Mouse (Mus musculus): Measurements from ENCODE around the gene Zdhhc7. TPM values are rescaled to one million over a fixed set of nuclear protein-coding genes. Genes with fewer than 3 reads are reported as not detected.

The Zdhhc7 gene
- total RNA-seq, 2 experiments from 2014 or later, result 31.0 to 36.0 TPM

DNA sequence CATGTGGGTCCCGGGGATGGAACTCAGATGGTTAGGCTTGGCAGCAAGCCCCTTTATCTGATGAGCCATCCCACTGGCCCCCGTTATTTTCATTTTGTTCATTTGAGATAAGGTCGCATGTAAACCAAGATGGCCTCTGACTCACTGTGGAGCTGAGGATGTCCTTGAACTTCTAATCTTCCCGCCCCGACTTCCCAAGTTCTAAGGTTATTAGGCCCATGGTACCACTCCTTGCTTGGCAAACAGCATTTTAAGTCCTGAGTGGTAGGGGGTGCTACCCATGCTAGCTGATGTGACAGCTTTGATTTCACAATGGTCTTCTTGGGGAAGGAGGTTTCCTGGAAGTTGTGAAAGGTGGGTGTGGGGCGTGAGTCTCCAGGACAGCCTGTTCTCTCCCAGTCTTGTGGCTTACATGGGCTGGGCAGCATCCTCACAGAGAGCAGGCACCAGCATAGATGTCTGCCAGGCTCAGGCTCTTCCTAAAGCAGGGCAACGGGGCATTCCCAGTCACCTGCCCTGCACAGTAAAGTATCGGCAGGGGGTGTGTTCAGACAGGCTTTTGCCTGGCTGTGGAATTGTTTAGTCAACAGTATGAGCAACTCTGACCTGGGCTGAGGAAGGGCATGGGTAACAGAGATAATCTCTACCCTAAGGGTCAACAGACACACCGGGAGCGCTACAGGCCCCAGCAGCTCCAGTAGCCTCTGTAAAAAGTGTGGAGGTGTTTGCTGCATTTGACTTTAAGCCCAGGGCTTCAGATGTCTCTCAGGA, 58.6 kb downstream of the Zdhhc7 start:
- no peak for DNase-seq (ENCODE audit: low spot score in 2 of 2)
- intact Hi-C loops (cut with DNase I), result no loop called here

DNA sequence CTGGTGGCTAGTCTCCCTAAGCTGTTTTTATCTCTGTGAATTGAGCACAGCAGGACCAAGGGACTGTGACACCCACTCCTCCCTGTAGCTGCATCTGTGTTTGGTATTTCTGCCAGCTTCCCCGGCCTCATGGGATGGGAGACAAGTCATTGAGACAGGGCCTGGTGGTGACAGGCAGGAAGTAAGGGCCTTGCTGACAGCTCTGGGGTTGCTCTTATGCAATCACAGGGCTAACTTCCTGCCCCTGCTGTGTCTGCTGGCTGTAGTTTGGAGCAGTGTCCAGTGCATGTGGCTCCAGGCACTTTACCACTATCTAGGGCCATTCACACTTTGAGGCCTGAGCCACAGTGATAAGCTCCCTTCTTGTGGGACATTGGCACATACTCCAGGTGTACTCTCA, 60.4 kb downstream of the Zdhhc7 start:
- peak; percentile 26 to 50 for DNase-seq (ENCODE audit: low spot score in 2 of 2)
- intact Hi-C loops (cut with DNase I), result no loop called here

DNA sequence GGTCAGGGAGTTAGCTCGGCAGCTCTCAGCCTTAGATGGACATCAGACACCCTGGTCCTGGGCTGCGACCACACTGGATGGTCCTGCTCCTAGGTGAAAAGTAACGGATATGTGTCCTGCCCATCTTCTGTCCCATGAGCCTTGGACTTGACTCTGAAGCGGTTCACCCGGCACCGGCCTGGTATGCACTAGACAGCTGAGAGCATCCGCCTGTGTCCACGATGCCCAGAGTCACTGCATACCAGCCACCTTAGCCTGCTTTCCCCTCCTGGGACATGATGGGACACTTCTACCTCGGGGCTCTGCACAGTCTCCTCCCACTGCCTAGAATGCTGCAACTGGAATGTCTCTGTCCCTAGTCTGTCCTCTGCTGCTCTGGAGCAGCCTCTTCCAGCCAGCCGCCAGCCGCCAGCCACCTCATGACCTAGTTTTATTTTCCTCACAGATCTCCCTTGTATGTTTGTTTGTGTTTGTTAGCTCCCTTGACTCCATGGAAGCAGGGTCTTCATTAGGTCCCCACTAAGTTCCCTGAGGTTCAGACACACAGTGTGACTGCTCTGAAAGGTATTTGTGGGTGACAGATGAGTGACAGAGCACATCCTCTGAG, 61.9 kb downstream of the Zdhhc7 start:
- DNase-seq (ENCODE audit: low spot score in 2 of 2), result no peak
- intact Hi-C loops (cut with DNase I), result no loop called here

GRCm38 (mm10) chr8:120038741-120039140, 62.5 kb downstream of the Zdhhc7 start:
- intact Hi-C loops (cut with DNase I), result no loop called here
- DNase-seq (ENCODE audit: low spot score in 2 of 2), result no peak

GRCm38 (mm10) chr8:120037611-120038010, 63.7 kb downstream of the Zdhhc7 start:
- intact Hi-C loops (cut with DNase I), result no loop called here
- DNase-seq (ENCODE audit: low spot score in 2 of 2), result no peak

- DNase-seq (ENCODE audit: low spot score in 2 of 2), result no peak
- intact Hi-C loops (cut with DNase I), result no loop called here
Observed at GRCm38 (mm10) chr8:120037199-120037598, 64.1 kb downstream of the Zdhhc7 start.

- no peak for DNase-seq (ENCODE audit: low spot score in 2 of 2)
- intact Hi-C loops (cut with DNase I), result no loop called here
Observed at GRCm38 (mm10) chr8:120036578-120036977, 64.7 kb downstream of the Zdhhc7 start.

DNA sequence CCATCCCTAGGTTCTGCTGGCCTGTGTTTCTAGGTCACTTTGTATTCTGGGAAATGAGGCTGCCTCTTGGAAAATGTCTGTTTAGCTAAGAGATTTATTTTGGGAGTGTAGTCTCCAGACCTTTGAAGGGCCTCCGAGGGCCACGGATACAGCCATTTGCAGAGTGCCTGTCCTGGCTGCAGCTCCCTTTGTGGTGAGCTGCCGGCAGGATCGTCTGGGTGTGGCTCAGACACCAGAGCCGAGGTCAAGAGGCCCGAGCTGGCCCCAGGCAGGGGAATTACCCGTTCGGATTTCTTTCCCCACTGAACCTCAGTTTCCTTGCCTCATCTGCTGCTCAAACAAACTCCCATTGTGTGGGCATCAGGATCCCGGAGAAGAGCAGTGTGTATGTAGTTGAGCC, 65.2 kb downstream of the Zdhhc7 start:
- intact Hi-C loops (cut with DNase I), result no loop called here
- no peak for DNase-seq (ENCODE audit: low spot score in 2 of 2)

- DNase-seq (ENCODE audit: low spot score in 2 of 2), result peak in 1 of 2 experiments; percentile 21
- intact Hi-C loops (cut with DNase I), result no loop called here
Observed at GRCm38 (mm10) chr8:120034471-120034870, 66.8 kb downstream of the Zdhhc7 start.

GRCm38 (mm10) chr8:120032549-120033208, 68.6 kb downstream of the Zdhhc7 start:
- no peak for DNase-seq (ENCODE audit: low spot score in 2 of 2)
- intact Hi-C loops (cut with DNase I), result no loop called here

Other genes starting within 250 kb of the Zdhhc7 start
- gene Klhl36, start 239.2 kb downstream of the Zdhhc7 start, total RNA-seq (2021), result 1 to 10 TPM; 6.9 to 7.5 TPM
- gene Usp10, start 191.1 kb downstream of the Zdhhc7 start, total RNA-seq (2021), result 10 to 100 TPM; 80.6 to 96.0 TPM
- gene Gm20388, start 190.6 kb downstream of the Zdhhc7 start, total RNA-seq (2021), result 10 to 100 TPM; 10.3 to 10.6 TPM
- 1 to 10 TPM; 1.9 to 2.8 TPM for gene Crispld2, start 109.0 kb downstream of the Zdhhc7 start, total RNA-seq (2021)
- gene 6430548M08Rik, start 12.7 kb upstream of the Zdhhc7 start, total RNA-seq (2021), result 100 to 1,000 TPM; 246 to 248 TPM
- gene Fam92b, start 76.0 kb upstream of the Zdhhc7 start, total RNA-seq (2021), result under 1 TPM; 0.27 to 0.45 TPM
- 10 to 100 TPM; 64.1 to 87.6 TPM for gene Gse1, start 127.0 kb upstream of the Zdhhc7 start, total RNA-seq (2021)